Mouse (Mus musculus): ENCODE data around the gene Adamts15. TPM values are rescaled to one million over a fixed set of nuclear protein-coding genes. Genes with fewer than 3 reads are reported as not detected.

Adamts15 gene
- polyA plus RNA-seq, 1 experiment from 2014 or later, result 39.2 TPM

DNA sequence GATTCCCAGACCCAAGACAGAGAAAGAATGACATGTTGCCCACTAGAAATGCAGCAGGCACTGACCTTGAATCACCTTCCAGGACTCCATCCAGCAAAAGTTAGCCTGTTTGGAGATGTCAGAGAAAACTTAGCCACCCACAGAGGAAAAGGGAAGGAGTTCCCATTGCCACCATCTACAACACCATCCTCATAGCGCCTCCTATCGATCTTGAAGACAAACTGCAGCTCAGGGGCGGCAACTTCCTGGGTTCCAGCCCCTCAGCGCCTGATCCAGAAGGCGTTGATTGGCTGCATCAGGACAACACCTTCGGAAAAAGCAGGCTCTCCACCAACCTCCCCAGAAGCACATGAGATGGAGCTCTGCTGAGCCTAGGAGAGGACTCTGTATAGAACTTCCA is 1.5 kb downstream of the Adamts15 start:
- Histone ChIP-seq H3K9me3 (no peaks in the 10 kb centered on the region), H3K4me1 (peaks cover 51% of the 10 kb centered on the region), H3K9ac (0 out of 2 replicates have a peak overlapping the region, but pooled peaks have one; percentile 78), H3K36me3 (no peaks in the 10 kb centered on the region; the same call in 1 of the 2 replicates), H3K27me3 (peaks cover 32% of the 10 kb centered on the region), H3K4me2 (replicated peaks) (peak overlapping the region; percentile 93), H3K27ac (no peak overlapping the region), H3K4me3 (peak overlapping the region; percentile 66)
- no peak for ATAC-seq (ENCODE audit: low FRiP score, low read depth)
- WGBS, result 25% methylated on average over 6 of the region's 6 CpGs

- WGBS, result 75% methylated on average over 9 of the region's 9 CpGs
- H3K36me3 ChIP-seq, result no peaks in the 10 kb centered on the region; the same call in 1 of the 2 replicates
- H3K27me3 ChIP-seq, result peaks cover 32% of the 10 kb centered on the region
- H3K27ac ChIP-seq, result peak overlapping the region; percentile 52
- peak overlapping the region; percentile 93 for H3K4me2 ChIP-seq (replicated peaks)
- peaks cover 54% of the 10 kb centered on the region for H3K4me1 ChIP-seq
- no peaks in the 10 kb centered on the region for H3K9me3 ChIP-seq
- no peak for ATAC-seq (ENCODE audit: low FRiP score, low read depth)
- peak overlapping the region; percentile 55 for H3K9ac ChIP-seq
- H3K4me3 ChIP-seq, result peak overlapping the region; percentile 66
Observed at GRCm38 (mm10) chr9:30919686-30920085, 2.6 kb downstream of the Adamts15 start.

DNA sequence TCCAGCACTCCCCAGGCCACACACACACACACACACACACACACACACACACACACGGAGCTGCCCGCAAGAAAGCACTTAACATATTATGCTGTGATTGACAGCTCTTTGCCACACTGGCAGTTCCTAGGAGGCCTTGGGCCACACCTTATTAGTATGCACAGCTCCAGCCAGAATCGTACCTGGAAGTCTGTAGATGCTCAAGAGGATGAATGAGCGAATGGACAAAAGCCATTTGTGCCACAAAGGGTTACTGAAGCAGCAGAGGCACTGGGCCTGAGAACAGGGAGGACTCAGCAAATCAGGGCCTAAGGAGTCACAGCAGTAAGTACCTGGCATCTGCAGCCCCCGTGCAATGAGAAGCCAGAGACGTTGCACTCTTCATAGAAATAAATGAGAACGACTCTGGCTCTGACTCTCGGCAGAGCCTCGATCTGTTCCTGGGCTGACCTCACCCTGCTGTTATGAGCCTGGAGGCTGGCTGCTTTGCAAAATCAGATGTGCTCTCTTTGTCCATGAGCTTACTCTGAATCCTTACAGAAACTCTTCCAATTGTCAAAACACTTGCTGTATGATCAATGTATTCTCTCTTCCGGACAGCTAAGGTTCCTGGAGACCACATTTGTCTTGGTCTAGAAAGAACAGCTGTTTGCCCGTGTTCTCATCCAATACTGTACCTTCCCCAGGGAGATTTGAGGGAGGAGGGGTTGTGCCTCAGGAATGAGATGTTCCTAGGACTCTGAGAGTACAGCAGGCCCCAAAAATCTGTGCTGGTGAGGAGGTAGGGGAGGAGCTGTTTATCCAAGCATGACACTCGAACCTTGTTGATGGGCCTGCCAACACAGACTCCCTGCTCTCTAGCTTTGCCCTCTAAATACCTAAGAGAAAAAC is 3.5 kb downstream of the Adamts15 start:
- Histone ChIP-seq H3K27me3 (peaks cover 29% of the 10 kb centered on the region), H3K9me3 (no peaks in the 10 kb centered on the region), H3K9ac (peak overlapping the region; percentile 55), H3K4me1 (peaks cover 59% of the 10 kb centered on the region), H3K36me3 (no peaks in the 10 kb centered on the region; the same call in 1 of the 2 replicates), H3K4me3 (peak overlapping the region; percentile 66), H3K4me2 (replicated peaks) (peak overlapping the region; percentile 93), H3K27ac (peak overlapping the region; percentile 52; the same call in 1 of the 2 replicates)
- no peak for ATAC-seq (ENCODE audit: low FRiP score, low read depth)
- WGBS, result 33% methylated on average over 12 of the region's 12 CpGs

DNA sequence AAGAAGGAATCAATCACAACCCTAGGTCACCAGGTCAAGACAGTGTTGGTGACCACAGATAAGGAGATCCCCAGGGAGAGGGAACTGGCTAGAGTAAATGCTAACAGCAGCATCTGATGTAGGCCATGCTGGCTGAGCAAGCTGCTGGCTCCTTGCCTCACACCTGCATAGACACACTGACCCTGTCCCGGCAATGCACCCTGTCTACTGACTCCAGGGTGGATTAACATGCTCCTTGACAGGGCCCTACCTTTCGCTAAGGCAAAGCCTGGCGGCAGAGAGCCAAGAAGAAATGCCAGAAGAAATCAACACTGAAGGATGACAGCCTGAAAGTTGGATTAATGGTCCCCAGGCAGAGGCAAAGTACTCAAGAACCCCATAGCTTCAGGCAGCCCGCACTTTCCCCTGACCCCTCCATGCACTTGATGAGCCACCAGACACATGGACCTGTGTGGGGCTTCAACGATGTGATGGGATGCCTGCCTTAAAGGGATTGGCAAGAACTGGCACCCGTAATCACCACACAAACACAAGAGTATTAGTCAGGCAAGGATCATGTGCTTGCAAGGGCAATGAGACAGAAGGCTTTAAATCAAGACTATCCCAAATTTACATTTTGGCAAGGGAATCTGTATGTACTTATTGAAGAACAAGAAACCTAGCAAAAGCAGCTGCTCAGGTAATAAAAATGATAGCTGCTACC is 5.8 kb downstream of the Adamts15 start:
- no peaks in the 10 kb centered on the region for H3K9me3 ChIP-seq
- H3K36me3 ChIP-seq, result peaks cover 2% of the 10 kb centered on the region; the same call in 1 of the 2 replicates
- 64% methylated on average over 6 of the region's 6 CpGs for WGBS
- H3K27me3 ChIP-seq, result peaks cover 18% of the 10 kb centered on the region
- H3K4me1 ChIP-seq, result peaks cover 55% of the 10 kb centered on the region
- H3K4me2 ChIP-seq (replicated peaks), result peak overlapping the region; percentile 93
- no peak overlapping the region for H3K27ac ChIP-seq
- H3K4me3 ChIP-seq, result no peak overlapping the region
- ATAC-seq (ENCODE audit: low FRiP score, low read depth), result no peak
- H3K9ac ChIP-seq, result no peak overlapping the region

GRCm38 (mm10) chr9:30914241-30914640 is 8.0 kb downstream of the Adamts15 start:
- Histone ChIP-seq H3K9me3 (no peaks in the 10 kb centered on the region), H3K4me2 (replicated peaks) (no peak overlapping the region), H3K36me3 (peaks cover 24% of the 10 kb centered on the region), H3K9ac (no peak overlapping the region), H3K4me3 (no peak overlapping the region), H3K4me1 (peaks cover 41% of the 10 kb centered on the region), H3K27ac (no peak overlapping the region), H3K27me3 (no peaks in the 10 kb centered on the region)
- no peak for ATAC-seq (ENCODE audit: low FRiP score, low read depth)
- WGBS, result 87% methylated on average over 2 of the region's 2 CpGs

- Histone ChIP-seq H3K4me1 (peaks cover 33% of the 10 kb centered on the region), H3K4me3 (no peak overlapping the region), H3K36me3 (peaks cover 31% of the 10 kb centered on the region), H3K4me2 (replicated peaks) (no peak overlapping the region), H3K9me3 (no peaks in the 10 kb centered on the region), H3K27me3 (no peaks in the 10 kb centered on the region), H3K9ac (no peak overlapping the region), H3K27ac (no peak overlapping the region)
- ATAC-seq (ENCODE audit: low FRiP score, low read depth), result no peak
- 53% methylated on average over 3 of the region's 3 CpGs for WGBS
Observed at GRCm38 (mm10) chr9:30913429-30913828, 8.8 kb downstream of the Adamts15 start.

DNA sequence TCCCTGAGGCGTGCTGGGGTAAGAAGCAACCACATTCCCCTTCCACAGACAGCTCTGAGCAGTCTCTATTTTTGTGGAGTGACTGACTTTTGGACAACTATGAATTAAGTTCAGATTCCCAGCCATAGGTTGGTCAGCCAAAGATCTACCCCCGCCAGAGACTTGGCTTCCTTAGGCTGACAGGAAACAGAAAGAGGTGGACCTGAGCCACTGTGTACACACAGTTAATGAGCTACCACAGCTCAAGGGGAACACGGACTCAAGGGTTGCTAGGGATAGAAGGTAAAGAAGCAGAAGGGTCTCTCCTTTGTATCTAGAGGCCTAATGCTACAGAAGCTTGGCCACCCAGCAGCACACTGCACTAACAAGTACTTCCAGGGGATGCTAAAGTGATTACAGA is 10.1 kb downstream of the Adamts15 start:
- Histone ChIP-seq H3K9ac (no peak overlapping the region), H3K36me3 (peaks cover 43% of the 10 kb centered on the region), H3K4me1 (peaks cover 24% of the 10 kb centered on the region), H3K27me3 (no peaks in the 10 kb centered on the region), H3K4me2 (replicated peaks) (no peak overlapping the region), H3K9me3 (no peaks in the 10 kb centered on the region), H3K4me3 (no peak overlapping the region), H3K27ac (no peak overlapping the region)
- 70% methylated on average over 3 of the region's 3 CpGs for WGBS
- ATAC-seq (ENCODE audit: low FRiP score, low read depth), result no peak

GRCm38 (mm10) chr9:30910491-30910890 is 11.8 kb downstream of the Adamts15 start:
- no peak overlapping the region for H3K27ac ChIP-seq
- H3K9me3 ChIP-seq, result no peaks in the 10 kb centered on the region
- H3K36me3 ChIP-seq, result peaks cover 53% of the 10 kb centered on the region
- peaks cover 14% of the 10 kb centered on the region; the same call in 1 of the 2 replicates for H3K4me1 ChIP-seq
- no peak overlapping the region for H3K9ac ChIP-seq
- no peak overlapping the region for H3K4me2 ChIP-seq (replicated peaks)
- no peaks in the 10 kb centered on the region for H3K27me3 ChIP-seq
- H3K4me3 ChIP-seq, result no peak overlapping the region
- ATAC-seq (ENCODE audit: low FRiP score, low read depth), result no peak
- 89% methylated on average over 5 of the region's 5 CpGs for WGBS

- Histone ChIP-seq H3K9ac (no peak overlapping the region), H3K4me1 (0 out of 2 replicates have a peak, but pooled peaks cover 8% of the 10 kb centered on the region), H3K27me3 (no peaks in the 10 kb centered on the region), H3K4me2 (replicated peaks) (no peak overlapping the region), H3K4me3 (no peak overlapping the region), H3K27ac (no peak overlapping the region), H3K36me3 (peaks cover 64% of the 10 kb centered on the region), H3K9me3 (no peaks in the 10 kb centered on the region)
- no peak for ATAC-seq (ENCODE audit: low FRiP score, low read depth)
- WGBS, result 85% methylated on average over 5 of the region's 5 CpGs
Observed at GRCm38 (mm10) chr9:30908973-30909372, 13.3 kb downstream of the Adamts15 start.

GRCm38 (mm10) chr9:30908296-30908690 is 14.0 kb downstream of the Adamts15 start:
- no peak for ATAC-seq (ENCODE audit: low FRiP score, low read depth)
- Histone ChIP-seq H3K9ac (no peak overlapping the region), H3K27ac (no peak overlapping the region), H3K27me3 (no peaks in the 10 kb centered on the region), H3K36me3 (peaks cover 70% of the 10 kb centered on the region), H3K9me3 (no peaks in the 10 kb centered on the region), H3K4me1 (0 out of 2 replicates have a peak, but pooled peaks cover 8% of the 10 kb centered on the region), H3K4me3 (no peak overlapping the region), H3K4me2 (replicated peaks) (no peak overlapping the region)
- 84% methylated on average over 5 of the region's 5 CpGs for WGBS

DNA sequence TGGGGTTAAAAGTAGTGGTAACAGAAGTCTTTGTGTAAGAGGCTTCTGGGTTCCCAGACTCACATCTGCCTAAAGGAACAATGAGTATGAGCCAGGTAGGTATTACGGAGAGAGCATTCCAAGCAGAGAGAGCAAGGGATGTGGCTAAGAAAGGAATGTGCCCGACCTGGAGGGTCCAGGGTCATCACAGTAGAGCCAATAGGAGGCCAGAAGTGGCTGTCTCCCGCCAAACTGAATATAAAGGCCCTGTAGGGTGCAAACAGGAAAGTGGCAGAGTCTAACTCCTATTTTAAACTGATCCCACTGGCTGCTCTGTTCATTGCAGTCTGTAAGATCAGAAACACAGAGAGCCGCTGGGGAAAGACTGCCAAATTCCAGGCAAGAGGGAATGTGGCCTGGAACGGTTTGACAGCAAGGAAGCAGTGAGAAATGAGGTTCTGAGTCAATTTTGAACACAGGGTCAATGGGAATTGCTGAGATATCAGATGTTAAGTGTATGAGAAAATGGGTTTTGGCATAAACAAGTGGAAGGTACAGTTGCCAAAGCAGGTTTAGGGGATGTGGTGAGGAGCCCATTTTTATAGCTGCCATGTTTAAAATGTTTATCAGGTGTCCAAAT is 14.5 kb downstream of the Adamts15 start:
- Histone ChIP-seq H3K9ac (no peak overlapping the region), H3K36me3 (peaks cover 75% of the 10 kb centered on the region), H3K27ac (no peak overlapping the region), H3K4me1 (0 out of 2 replicates have a peak, but pooled peaks cover 8% of the 10 kb centered on the region), H3K27me3 (no peaks in the 10 kb centered on the region), H3K4me3 (no peak overlapping the region), H3K4me2 (replicated peaks) (no peak overlapping the region), H3K9me3 (no peaks in the 10 kb centered on the region; the same call in 1 of the 2 replicates)
- ATAC-seq (ENCODE audit: low FRiP score, low read depth), result no peak
- 60% methylated on average over 5 of the region's 5 CpGs for WGBS

- peaks cover 86% of the 10 kb centered on the region for H3K36me3 ChIP-seq
- WGBS, result 82% methylated on average over 4 of the region's 4 CpGs
- H3K4me3 ChIP-seq, result no peak overlapping the region
- no peaks in the 10 kb centered on the region for H3K27me3 ChIP-seq
- no peaks in the 10 kb centered on the region; the same call in 1 of the 2 replicates for H3K9me3 ChIP-seq
- H3K27ac ChIP-seq, result no peak overlapping the region
- 0 out of 2 replicates have a peak, but pooled peaks cover 4% of the 10 kb centered on the region for H3K4me1 ChIP-seq
- H3K4me2 ChIP-seq (replicated peaks), result no peak overlapping the region
- H3K9ac ChIP-seq, result no peak overlapping the region
- ATAC-seq (ENCODE audit: low FRiP score, low read depth), result no peak
Observed at GRCm38 (mm10) chr9:30906426-30906825, 15.8 kb downstream of the Adamts15 start.
